In the genomic region with DNA sequence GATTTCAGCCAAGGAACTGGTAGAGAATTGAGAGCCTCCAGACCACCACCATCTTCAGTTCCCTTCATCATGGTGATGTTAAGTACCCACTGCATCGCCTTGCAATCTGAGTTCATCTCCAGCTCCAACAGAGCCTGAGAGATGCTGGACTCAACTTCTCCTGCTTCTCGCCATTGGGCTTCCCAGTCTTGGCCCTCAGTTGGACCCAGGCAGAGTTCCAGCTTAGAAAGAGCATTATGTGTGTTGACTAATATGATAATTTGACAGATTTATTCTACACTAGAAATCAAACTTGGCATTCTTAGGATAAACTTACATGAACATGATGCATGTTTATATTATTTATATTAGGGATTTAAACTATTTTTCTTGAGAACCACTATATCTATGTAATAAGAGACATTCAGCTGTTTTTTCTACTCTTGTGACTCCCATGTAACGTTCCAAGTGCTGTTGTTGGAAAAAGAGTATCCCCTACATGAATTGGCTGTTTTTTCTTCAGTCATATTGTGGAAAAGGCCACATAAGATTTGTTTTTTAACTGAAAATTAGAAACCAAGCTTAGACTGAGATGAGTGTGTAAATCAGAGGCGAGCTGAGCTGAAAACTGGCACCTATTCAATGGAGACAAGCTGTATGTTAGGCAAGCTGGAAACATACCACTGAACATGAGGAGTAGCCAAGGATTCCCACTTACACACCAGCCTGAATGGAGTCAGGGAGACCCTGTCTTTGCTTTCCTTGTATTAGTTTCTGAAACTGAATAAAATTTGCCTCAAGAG, we compare ENCODE assay signal across 19 mouse cellular contexts.
"Had no signal": no experiment of that assay in that cellular context is flagged by ENCODE, and none has a peak within 500 bp of the region (broad histone marks: within the 10 kb centered on the region; RNA-seq: fewer than 3 reads in every experiment).

No protein-coding gene starts in this region.

- H3K9ac ChIP-seq: liver, embryonic 13.5 days; midbrain, embryonic 12.5 days; midbrain, embryonic 15.5 days; neural tube, embryonic 12.5 days; neural tube, embryonic 15.5 days had no signal

- H3K36me3 ChIP-seq: liver, embryonic 13.5 days; midbrain, embryonic 12.5 days; midbrain, embryonic 15.5 days; neural tube, embryonic 12.5 days; neural tube, embryonic 15.5 days had no signal

- H3K9me3 ChIP-seq: liver, embryonic 13.5 days; midbrain, embryonic 12.5 days; midbrain, embryonic 15.5 days; neural tube, embryonic 12.5 days; neural tube, embryonic 15.5 days had no signal

- ATAC-seq: intestine, postnatal 0 days; midbrain, embryonic 15.5 days had no signal

- H3K27ac ChIP-seq: kidney, postnatal 0 days; left cerebral cortex, adult 2 months; liver, embryonic 13.5 days; midbrain, embryonic 12.5 days; midbrain, embryonic 15.5 days; neural tube, embryonic 12.5 days; neural tube, embryonic 15.5 days had no signal

- DNase-seq: kidney, adult 2 months; kidney, postnatal 25 days; layer of hippocampus, postnatal 36 days; liver, embryonic 13.5 days; lung, postnatal 10 days; lung, postnatal 4 days; right cerebral cortex, adult 18-20 months; right cerebral cortex, postnatal 14 days; right cerebral cortex, postnatal 4 days; thymus, adult 2 months; thymus, postnatal 14 days; thymus, postnatal 4 days had no signal

- H3K4me2 ChIP-seq: liver, embryonic 13.5 days; midbrain, embryonic 12.5 days; midbrain, embryonic 15.5 days; neural tube, embryonic 12.5 days; neural tube, embryonic 15.5 days had no signal

- H3K4me3 ChIP-seq: left cerebral cortex, adult 2 months; liver, embryonic 13.5 days; midbrain, embryonic 12.5 days; midbrain, embryonic 15.5 days; neural tube, embryonic 12.5 days; neural tube, embryonic 15.5 days had no signal

- H3K4me1 ChIP-seq: liver, embryonic 13.5 days; midbrain, embryonic 12.5 days; midbrain, embryonic 15.5 days; neural tube, embryonic 12.5 days; neural tube, embryonic 15.5 days had no signal

- H3K27me3 ChIP-seq: liver, embryonic 13.5 days; midbrain, embryonic 12.5 days; midbrain, embryonic 15.5 days; neural tube, embryonic 12.5 days; neural tube, embryonic 15.5 days had no signal
